Mouse (Mus musculus): ENCODE results near the gene Olfr1320. TPM values are rescaled to one million over a fixed set of nuclear protein-coding genes. Genes with fewer than 3 reads are reported as not detected.
"Not testable (repeated sequence)": the region's sequence is repeated elsewhere in the genome, so short reads cannot be mapped to it uniquely, and the experiment has no call there.

The Olfr1320 gene
- not detected in 2 replicates for polyA plus RNA-seq (2014; fragmentation: Nextera tagmentation; extraction: Ambion mirVana)

GRCm38 (mm10) chrX:49672033-49672432 is at the start of gene Olfr1320:
Gene Olfr1320, plus strand, starts transcription at chrX:49672333.
- H3K4me2 ChIP-seq (replicated peaks; ENCODE audit: low read depth, low read length): no peak within 1 kb of the TSS
- H3K4me3 ChIP-seq (ENCODE audit: low read depth, low read length): no peak within 1 kb of the TSS
- H3K27ac ChIP-seq (ENCODE audit: low read length): no peak within 1 kb of the TSS
- 90% methylated on average over 1 of the region's 1 CpGs for WGBS
- H3K4me1 ChIP-seq (ENCODE audit: control insufficient read depth, insufficient read depth, low read length): no peaks in the 10 kb centered on the region
- no peaks in the 10 kb centered on the region for H3K36me3 ChIP-seq (ENCODE audit: control insufficient read depth, insufficient read depth, low read length)
- ATAC-seq (ENCODE audit: insufficient number of reproducible peaks, insufficient read depth, low FRiP score, low read depth): no peak
- no peak within 1 kb of the TSS for H3K9ac ChIP-seq (replicated peaks; ENCODE audit: low read depth, low read length)
- H3K9me3 ChIP-seq (ENCODE audit: control insufficient read depth, low read depth, low read length): no peaks in the 10 kb centered on the region
- no peaks in the 10 kb centered on the region for H3K27me3 ChIP-seq (ENCODE audit: control insufficient read depth, insufficient read depth, low read length)

GRCm38 (mm10) chrX:49627566-49627965 is 44.6 kb upstream of the Olfr1320 start:
- ATAC-seq (ENCODE audit: insufficient number of reproducible peaks, insufficient read depth, low FRiP score, low read depth): no peak
- Histone ChIP-seq H3K9me3 (ENCODE audit: control insufficient read depth, low read depth, low read length) (no peaks in the 10 kb centered on the region), H3K4me3 (ENCODE audit: low read depth, low read length) (no peak overlapping the region), H3K36me3 (ENCODE audit: control insufficient read depth, insufficient read depth, low read length) (no peaks in the 10 kb centered on the region), H3K4me1 (ENCODE audit: control insufficient read depth, insufficient read depth, low read length) (no peaks in the 10 kb centered on the region), H3K4me2 (replicated peaks; ENCODE audit: low read depth, low read length) (no peak overlapping the region), H3K9ac (replicated peaks; ENCODE audit: low read depth, low read length) (no peak overlapping the region), H3K27ac (ENCODE audit: low read length) (no peak overlapping the region), H3K27me3 (ENCODE audit: control insufficient read depth, insufficient read depth, low read length) (no peaks in the 10 kb centered on the region)

- ATAC-seq (ENCODE audit: insufficient number of reproducible peaks, insufficient read depth, low FRiP score, low read depth): no peak
- H3K36me3 ChIP-seq (ENCODE audit: control insufficient read depth, insufficient read depth, low read length): no peaks in the 10 kb centered on the region
- H3K4me2 ChIP-seq (replicated peaks; ENCODE audit: low read depth, low read length): no peak overlapping the region
- 74% methylated on average over 2 of the region's 2 CpGs for WGBS
- no peak overlapping the region for H3K9ac ChIP-seq (replicated peaks; ENCODE audit: low read depth, low read length)
- no peaks in the 10 kb centered on the region for H3K4me1 ChIP-seq (ENCODE audit: control insufficient read depth, insufficient read depth, low read length)
- H3K27me3 ChIP-seq (ENCODE audit: control insufficient read depth, insufficient read depth, low read length): no peaks in the 10 kb centered on the region
- no peaks in the 10 kb centered on the region for H3K9me3 ChIP-seq (ENCODE audit: control insufficient read depth, low read depth, low read length)
- no peak overlapping the region for H3K27ac ChIP-seq (ENCODE audit: low read length)
- H3K4me3 ChIP-seq (ENCODE audit: low read depth, low read length): no peak overlapping the region
These were observed 40.9 kb upstream of the Olfr1320 start for GRCm38 (mm10) chrX:49631195-49631594.

- H3K27ac ChIP-seq (ENCODE audit: low read length); H3K4me1 ChIP-seq (ENCODE audit: control insufficient read depth, insufficient read depth, low read length); ATAC-seq (ENCODE audit: insufficient number of reproducible peaks, insufficient read depth, low FRiP score, low read depth); H3K27me3 ChIP-seq (ENCODE audit: control insufficient read depth, insufficient read depth, low read length); H3K9ac ChIP-seq (replicated peaks; ENCODE audit: low read depth, low read length); H3K4me2 ChIP-seq (replicated peaks; ENCODE audit: low read depth, low read length); H3K9me3 ChIP-seq (ENCODE audit: control insufficient read depth, low read depth, low read length); H3K36me3 ChIP-seq (ENCODE audit: control insufficient read depth, insufficient read depth, low read length); H3K4me3 ChIP-seq (ENCODE audit: low read depth, low read length): not testable (repeated sequence)
- WGBS: 91% methylated on average over 29 of the region's 29 CpGs
These were observed 11.4 kb upstream of the Olfr1320 start for GRCm38 (mm10) chrX:49660781-49661180.

Other genes starting within 250 kb of the Olfr1320 start
- 1.6 and 2.0 TPM in 2 replicates for gene Arhgap36, start 208.4 kb upstream of the Olfr1320 start, polyA plus RNA-seq (2014; fragmentation: Nextera tagmentation; extraction: Ambion mirVana)
- gene Olfr1321, start 62.7 kb downstream of the Olfr1320 start, polyA plus RNA-seq (2014; fragmentation: Nextera tagmentation; extraction: Ambion mirVana): not detected in 2 replicates
- 1.5 and 2.1 TPM in 2 replicates for gene Igsf1, start 125.4 kb downstream of the Olfr1320 start, polyA plus RNA-seq (2014; fragmentation: Nextera tagmentation; extraction: Ambion mirVana)
- gene Olfr1322, start 219.2 kb downstream of the Olfr1320 start, polyA plus RNA-seq (2014; fragmentation: Nextera tagmentation; extraction: Ambion mirVana): not detected in 2 replicates

Data from stomach, embryonic 14.5 days (tissue).